Mouse (Mus musculus) heart, adult 2 months (tissue): ENCODE data around the gene Gsg1. TPM values are rescaled to one million over a fixed set of nuclear protein-coding genes. Genes with fewer than 3 reads are reported as not detected.

Experiments used
- DNase-seq, 2 experiments: peaks; one replicate each; pipeline ENCODE4 v3.0.0; 2021
- H3K27ac ChIP-seq: fragments of 200-600 bp; 2 replicates; pipeline ENCODE4 v1.8.1; 2022
- H3K27me3 ChIP-seq: fragments of 200-500 bp; 2 replicates; pipeline ENCODE4 v1.6.1; 2012; ENCODE audit warnings: mild to moderate bottlenecking, low read length, inconsistent platforms, mixed read lengths; ENCODE audit not compliant: control insufficient read depth, insufficient read depth
- H3K36me3 ChIP-seq: fragments of 200-500 bp; 2 replicates; pipeline ENCODE4 v1.6.1; 2012; ENCODE audit warnings: low read length, inconsistent platforms; ENCODE audit not compliant: control insufficient read depth, insufficient read depth
- H3K4me1 ChIP-seq: fragments of 200-500 bp; 2 replicates; pipeline ENCODE4 v1.6.1; 2011; ENCODE audit warnings: low read length; ENCODE audit not compliant: control insufficient read depth, insufficient read depth
- H3K4me3 ChIP-seq: fragments of 200-600 bp; 2 replicates; pipeline ENCODE4 v1.8.1; 2022
- H3K79me2 ChIP-seq: fragments of 200-500 bp; replicated peaks from 2 replicates; pipeline ENCODE4 v1.6.1; 2012; ENCODE audit warnings: mild to moderate bottlenecking, inconsistent platforms, low read length, moderate library complexity, mixed read lengths; ENCODE audit not compliant: control insufficient read depth, insufficient read depth
- H3K9ac ChIP-seq: fragments of 200-500 bp; 2 replicates; pipeline ENCODE4 v1.6.1; 2012; ENCODE audit warnings: low read depth, mild to moderate bottlenecking, control low read depth, inconsistent platforms, low read length, mixed read lengths
- CTCF ChIP-seq: fragments of 200-600 bp; IDR thresholded peaks from 2 replicates; pipeline ENCODE4 v1.8.1; 2022; ENCODE audit warnings: antibody characterized with exemption, mild to moderate bottlenecking, moderate library complexity
- EP300 ChIP-seq: fragments of 200-500 bp; IDR thresholded peaks from 2 replicates; pipeline ENCODE4 v1.6.1; 2011; ENCODE audit warnings: low read depth, low read length, control low read depth; ENCODE audit not compliant: insufficient read depth
- POLR2A ChIP-seq: fragments of 200-500 bp; IDR thresholded peaks from 2 replicates; pipeline ENCODE4 v1.6.1; 2011; ENCODE audit warnings: mild to moderate bottlenecking, low read depth, low read length, control low read depth; ENCODE audit not compliant: insufficient read depth
- whole genome bisulfite sequencing: fragments of 180-500 bp; shearing (Covaris S2); methylation state at CpG from one replicate; pipeline ENCODE4 v1.1.7; 2018; 5-methylcytosine and 5-hydroxymethylcytosine counted together
- intact Hi-C: fragments of 180-260 bp; cut with DNase I; formaldehyde crosslinking; loops from one replicate; pipeline ENCODE4 v1.15.1; 2025
- polyA plus RNA-seq: library from polyadenylated mRNA; depleted of rRNA; stranded (reverse); fragments of >200 nt; gene quantifications from 2 replicates; pipeline ENCODE4 v1.2.3, GENCODE M21; 2012
- total RNA-seq, 2 experiments: library from RNA; stranded (reverse); gene quantifications; 2 replicates each; pipeline ENCODE4 v1.2.3; 2021

Gsg1 gene
- total and polyA plus RNA-seq, 3 experiments = 0.34 to 3.0 (median 0.68) TPM

DNA sequence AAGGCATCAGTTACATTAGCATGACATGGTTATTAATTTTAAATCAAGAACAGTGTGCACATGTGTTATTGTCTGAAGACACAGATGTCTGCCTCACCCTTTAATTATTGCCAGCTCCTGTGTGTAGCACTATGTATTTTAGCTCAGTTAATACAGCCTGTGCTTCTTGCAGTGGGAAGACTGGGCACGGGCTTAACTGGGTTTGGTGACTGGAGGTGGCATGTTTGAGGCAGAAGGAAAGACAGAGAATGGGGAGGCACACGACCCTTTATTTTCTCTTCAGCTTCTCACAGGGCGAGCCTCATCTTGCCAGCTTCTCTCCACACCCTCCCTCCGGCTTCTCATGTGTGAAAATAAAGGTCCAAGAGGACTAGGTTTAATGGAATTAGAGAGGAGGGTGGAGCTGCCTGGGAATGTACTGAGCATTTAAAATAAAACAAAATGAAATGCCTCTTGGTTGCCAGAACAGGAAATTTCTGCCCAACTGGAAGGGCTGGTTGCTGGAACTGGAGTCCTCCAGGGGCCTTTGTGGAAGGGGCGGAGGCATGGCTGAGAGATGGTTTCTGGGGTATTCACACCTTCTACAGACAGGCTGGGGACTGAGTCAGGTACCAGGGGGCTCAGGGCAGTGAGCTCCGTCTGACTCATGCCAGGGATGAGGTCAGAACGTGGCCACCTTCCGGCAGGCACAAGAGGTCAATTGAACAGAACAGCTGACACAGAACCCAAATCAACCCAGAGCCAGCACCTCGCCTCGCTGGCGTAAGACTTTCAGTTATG lies 41.1 kb upstream of the Gsg1 start:
- Histone ChIP-seq H3K4me1 (peaks cover 6% of the 10 kb centered on the region), H3K36me3 (no peaks in the 10 kb centered on the region), H3K27ac (peak overlapping the region; percentile 17; the same call in 1 of the 2 replicates), H3K4me3 (no peak overlapping the region), H3K9ac (no peak overlapping the region), H3K79me2 (no peaks in the 10 kb centered on the region), H3K27me3 (no peaks in the 10 kb centered on the region)
- DNase-seq = peak; percentile 34 to 40
- no peak for TF ChIP-seq CTCF
- TF ChIP-seq EP300 = no peak
- TF ChIP-seq POLR2A = no peak
- intact Hi-C loops = no loop called here
- WGBS = 64% methylated on average over 11 of the region's 11 CpGs

DNA sequence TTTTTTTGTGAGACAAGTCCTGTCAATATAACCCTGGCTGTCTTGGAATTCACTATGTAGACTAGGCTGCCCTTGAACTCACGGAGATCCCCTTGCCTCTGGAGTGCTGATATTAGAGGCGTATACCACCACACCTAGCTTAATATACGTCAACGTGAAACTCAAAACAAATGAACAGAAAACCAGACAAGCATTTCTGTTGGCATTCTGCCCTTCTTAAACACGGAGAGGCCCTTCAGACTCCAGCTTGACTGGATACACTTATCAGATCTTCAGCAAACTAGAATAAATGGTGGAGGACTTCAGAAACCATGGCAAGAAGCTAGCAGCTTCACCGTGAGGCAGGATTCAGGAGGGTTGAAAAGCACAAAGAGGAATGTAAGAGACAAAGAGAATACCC lies 40.0 kb upstream of the Gsg1 start:
- Histone ChIP-seq H3K27ac (no peak overlapping the region), H3K9ac (no peak overlapping the region), H3K4me1 (peaks cover 6% of the 10 kb centered on the region), H3K27me3 (no peaks in the 10 kb centered on the region), H3K4me3 (no peak overlapping the region), H3K36me3 (no peaks in the 10 kb centered on the region), H3K79me2 (no peaks in the 10 kb centered on the region)
- no peak for DNase-seq
- TF ChIP-seq CTCF (no peak), POLR2A (no peak), EP300 (no peak)
- intact Hi-C loops = no loop called here
- 65% methylated on average over 6 of the region's 6 CpGs for WGBS

DNA sequence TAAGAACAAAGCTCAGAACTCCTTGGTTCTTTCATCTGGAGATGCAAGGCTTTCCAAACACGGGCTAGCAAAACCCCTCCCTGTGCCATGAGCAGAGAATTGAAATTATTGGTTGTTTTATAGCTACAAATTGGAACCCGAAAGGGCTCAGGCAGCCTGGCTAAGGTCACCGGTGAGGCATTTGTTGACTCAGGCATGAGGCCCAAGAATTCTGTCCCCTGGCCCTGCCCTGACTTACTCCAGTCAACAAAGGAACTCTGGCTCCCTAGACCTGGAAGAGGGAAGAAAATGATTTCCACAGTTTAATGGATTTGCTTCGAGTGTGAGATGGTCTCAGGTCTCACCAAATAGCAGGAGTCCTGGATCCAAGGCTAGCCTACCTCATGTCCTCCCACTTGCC lies 38.2 kb upstream of the Gsg1 start:
- intact Hi-C loops = no loop called here
- DNase-seq = peak in 1 of 2 experiments; percentile 11
- 32% methylated on average over 4 of the region's 4 CpGs for WGBS
- no peak overlapping the region for H3K4me3 ChIP-seq
- no peaks in the 10 kb centered on the region for H3K27me3 ChIP-seq
- TF ChIP-seq POLR2A (no peak), EP300 (no peak), CTCF (no peak)
- H3K27ac ChIP-seq = no peak overlapping the region
- peaks cover 3% of the 10 kb centered on the region for H3K4me1 ChIP-seq
- H3K9ac ChIP-seq = no peak overlapping the region
- no peaks in the 10 kb centered on the region for H3K79me2 ChIP-seq
- H3K36me3 ChIP-seq = no peaks in the 10 kb centered on the region

DNA sequence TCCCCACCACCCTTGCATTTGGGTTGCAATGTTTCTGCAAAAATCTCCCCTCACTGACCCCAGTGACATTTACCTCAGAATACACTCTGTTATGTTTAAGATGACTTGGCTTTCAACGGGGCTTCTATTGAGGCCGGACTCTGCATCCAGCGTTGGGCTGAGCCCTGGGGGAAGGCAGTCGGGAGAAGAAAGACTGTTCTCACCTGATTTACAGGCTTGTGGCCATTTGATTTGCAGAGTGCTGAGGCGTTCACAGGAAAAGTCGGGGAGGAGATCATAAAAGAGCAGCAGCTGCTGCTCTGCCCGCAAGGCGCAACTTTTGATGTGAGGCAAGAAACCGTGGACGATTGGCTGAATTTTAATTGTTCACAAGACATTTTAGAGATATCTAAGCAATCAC lies 25.7 kb upstream of the Gsg1 start:
- Histone ChIP-seq H3K36me3 (no peaks in the 10 kb centered on the region), H3K79me2 (no peaks in the 10 kb centered on the region), H3K27me3 (no peaks in the 10 kb centered on the region), H3K4me1 (no peaks in the 10 kb centered on the region), H3K27ac (no peak overlapping the region), H3K4me3 (no peak overlapping the region), H3K9ac (no peak overlapping the region)
- DNase-seq = no peak
- TF ChIP-seq EP300 = no peak
- TF ChIP-seq POLR2A = no peak
- TF ChIP-seq CTCF = no peak
- 66% methylated on average over 10 of the region's 10 CpGs for WGBS
- intact Hi-C loops = no loop called here

DNA sequence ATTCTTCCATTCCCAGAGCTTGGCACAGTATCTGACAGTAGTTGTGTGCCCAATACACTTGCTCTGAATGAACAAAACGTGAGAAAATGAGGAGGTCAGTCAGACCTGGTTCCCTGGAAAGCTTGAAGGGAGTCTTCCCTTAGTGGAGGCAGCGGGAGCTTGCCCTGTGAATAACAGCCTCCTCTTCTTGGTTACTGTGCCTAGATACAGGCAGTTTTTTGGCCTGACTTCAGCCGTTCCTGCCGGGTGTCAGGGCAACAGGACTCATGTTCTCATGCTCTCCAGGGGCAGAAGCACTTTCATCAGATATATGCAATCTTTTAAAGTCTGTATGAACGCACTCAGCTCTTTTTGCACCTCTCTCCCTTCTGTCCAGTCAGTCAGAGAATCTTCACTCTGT lies 25.1 kb upstream of the Gsg1 start:
- WGBS = 69% methylated on average over 5 of the region's 5 CpGs
- Histone ChIP-seq H3K79me2 (no peaks in the 10 kb centered on the region), H3K27me3 (no peaks in the 10 kb centered on the region), H3K4me1 (no peaks in the 10 kb centered on the region), H3K27ac (no peak overlapping the region), H3K4me3 (no peak overlapping the region), H3K9ac (no peak overlapping the region), H3K36me3 (no peaks in the 10 kb centered on the region)
- intact Hi-C loops = no loop called here
- no peak for DNase-seq
- TF ChIP-seq CTCF = no peak
- no peak for TF ChIP-seq EP300
- no peak for TF ChIP-seq POLR2A

DNA sequence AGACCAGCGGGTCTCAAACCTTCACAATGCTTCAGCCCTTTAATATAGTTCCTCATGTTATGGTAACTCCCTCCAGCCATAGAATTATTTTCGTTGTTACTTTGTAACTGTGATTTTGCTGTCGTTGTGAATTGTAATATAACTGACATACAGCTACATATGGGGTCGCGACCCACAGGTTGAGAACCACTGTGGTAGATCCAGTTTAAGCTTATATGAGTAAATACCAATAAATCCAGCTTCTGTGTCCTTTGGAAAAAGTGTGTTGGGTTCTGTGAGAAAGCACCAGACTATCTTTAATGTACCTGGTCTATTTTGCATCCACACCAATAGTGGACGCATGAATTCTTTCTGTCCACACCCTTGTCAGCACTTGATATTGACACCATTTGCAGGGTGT lies 24.2 kb upstream of the Gsg1 start:
- DNase-seq = no peak
- Histone ChIP-seq H3K4me3 (no peak overlapping the region), H3K79me2 (no peaks in the 10 kb centered on the region), H3K4me1 (no peaks in the 10 kb centered on the region), H3K27me3 (no peaks in the 10 kb centered on the region), H3K36me3 (no peaks in the 10 kb centered on the region), H3K27ac (no peak overlapping the region), H3K9ac (no peak overlapping the region)
- 85% methylated on average over 6 of the region's 6 CpGs for WGBS
- intact Hi-C loops = no loop called here
- no peak for TF ChIP-seq CTCF
- no peak for TF ChIP-seq POLR2A
- TF ChIP-seq EP300 = no peak
